Mouse (Mus musculus) C2C12 (cell line): Measurements from ENCODE around the gene Cox6b2.

Source experiments
- CTCF ChIP-seq: IDR thresholded peaks from one replicate; pipeline ENCODE4 v1.5.1; 2011; ENCODE audit not compliant: control insufficient read depth, insufficient read depth, insufficient read length
- MAX ChIP-seq: IDR thresholded peaks from one replicate; pipeline ENCODE4 v1.6.1; 2011; ENCODE audit warnings: mild to moderate bottlenecking, control low read depth
- USF1 ChIP-seq: IDR thresholded peaks from one replicate; pipeline ENCODE4 v1.6.1; 2011; ENCODE audit warnings: low read depth, mild to moderate bottlenecking, control low read depth, moderate library complexity

- TF ChIP-seq CTCF = no peak
- TF ChIP-seq USF1 = no peak
- no peak for TF ChIP-seq MAX
Observed at GRCm38 (mm10) chr7:4789436-4789935, 36.6 kb upstream of the Cox6b2 start, which contains the start of gene Tmem238.
